Mouse (Mus musculus) bone marrow macrophage, adult 2 months (primary cell): ENCODE results near the gene Fhit.

Experiments used
- CTCF ChIP-seq: IDR thresholded peaks from 2 replicates; pipeline ENCODE4 v1.5.1; 2012; ENCODE audit warnings: low read depth, mild to moderate bottlenecking, low read length, moderate library complexity
- POLR2A ChIP-seq: IDR thresholded peaks from 2 replicates; pipeline ENCODE4 v1.6.1; 2012; ENCODE audit warnings: mild to moderate bottlenecking, low read depth, low read length, borderline replicate concordance

GRCm38 (mm10) chr14:9832290-9832689 is 1329.5 kb downstream of the Fhit start:
- TF ChIP-seq POLR2A, result no peak
- no peak for TF ChIP-seq CTCF
